Mouse (Mus musculus) MEL (cell line): ENCODE measurements at regions not wholly inside any gene's neighbourhood (a gene's known extent, or its start where the extent isn't known, plus 50 kb on each side); places are given as distances from the start of the nearest gene placed in this dataset.

ENCODE experiments used
- CHD1 ChIP-seq: IDR thresholded peaks from 2 replicates; pipeline ENCODE4 v1.6.1; 2012; ENCODE audit warnings: low read depth, mild to moderate bottlenecking, inconsistent platforms, low read length, improper control_type of control experiment
- MXI1 ChIP-seq: IDR thresholded peaks from 2 replicates; pipeline ENCODE4 v1.6.1; 2011; ENCODE audit warnings: mild to moderate bottlenecking, low read depth, low read length, improper control_type of control experiment

- no peak for TF ChIP-seq CHD1
- TF ChIP-seq MXI1, result no peak
Measured at GRCm38 (mm10) chr5:106343601-106344000, 114.4 kb downstream of the Barhl2 start.
